Mouse (Mus musculus) stomach, embryonic 14.5 days (tissue): ENCODE results near the gene Tspyl3. TPM values are rescaled to one million over a fixed set of nuclear protein-coding genes. Genes with fewer than 3 reads are reported as not detected.

Experiments
- ATAC-seq: fragments of 200-750 bp; cut with Nextera tagmentation; 2 replicates; pipeline ENCODE4 v1.8.0; 2017; ENCODE audit warnings: low read depth, moderate TSS enrichment; ENCODE audit not compliant: insufficient number of reproducible peaks, insufficient read depth, low FRiP score
- H3K27ac ChIP-seq: fragments of 300-500 bp; sonication (generic); 2 replicates; pipeline ENCODE4 v1.5.1; 2014; ENCODE audit warnings: mild to moderate bottlenecking, low read length, moderate library complexity, mixed read lengths
- H3K27me3 ChIP-seq: fragments of 300-500 bp; sonication (generic); 2 replicates; pipeline ENCODE4 v1.6.1; 2014; ENCODE audit warnings: low read length, control low read depth, mixed read lengths; ENCODE audit not compliant: control insufficient read depth, insufficient read depth
- H3K36me3 ChIP-seq: fragments of 300-500 bp; sonication (generic); 2 replicates; pipeline ENCODE4 v1.6.1; 2014; ENCODE audit warnings: mild to moderate bottlenecking, control low read depth, low read length, moderate library complexity, mixed read lengths; ENCODE audit not compliant: control insufficient read depth, insufficient read depth
- H3K4me1 ChIP-seq: fragments of 300-500 bp; sonication (generic); 2 replicates; pipeline ENCODE4 v1.6.1; 2014; ENCODE audit warnings: low read length, control low read depth, mixed read lengths; ENCODE audit not compliant: control insufficient read depth, insufficient read depth
- H3K4me2 ChIP-seq: fragments of 300-500 bp; sonication (generic); replicated peaks from 2 replicates; pipeline ENCODE4 v1.6.1; 2014; ENCODE audit warnings: low read depth, low read length, control low read depth
- H3K4me3 ChIP-seq: fragments of 300-500 bp; sonication (generic); 2 replicates; pipeline ENCODE4 v1.5.1; 2014; ENCODE audit warnings: low read depth, low read length, control low read depth
- H3K9ac ChIP-seq: fragments of 300-500 bp; sonication (generic); replicated peaks from 2 replicates; pipeline ENCODE4 v1.6.1; 2014; ENCODE audit warnings: low read depth, mild to moderate bottlenecking, control low read depth, low read length, moderate library complexity, mixed read lengths
- H3K9me3 ChIP-seq: fragments of 300-500 bp; sonication (generic); 2 replicates; pipeline ENCODE4 v1.6.1; 2016; ENCODE audit warnings: low read depth, low read length, control low read depth; ENCODE audit not compliant: control insufficient read depth
- WGBS: fragments of 180-500 bp; shearing (Covaris S2); extraction: QIAGEN DNeasy Blood & Tissue Kit; methylation state at CpG from one replicate; pipeline ENCODE4 v1.1.7; 2014; 5-methylcytosine and 5-hydroxymethylcytosine counted together
- polyA plus RNA-seq: library from polyadenylated mRNA; unstranded; fragments of >200 nt; fragmentation: Nextera tagmentation; extraction: Ambion mirVana; gene quantifications from 2 replicates; pipeline ENCODE4 v1.2.1, GENCODE M21; 2014

Gene Tspyl3
- polyA plus RNA-seq, 1 experiment from 2014 or later: 10.4 TPM

- H3K9me3 ChIP-seq: no peaks in the 10 kb centered on the region
- H3K27me3 ChIP-seq: no peaks in the 10 kb centered on the region
- no peak for ATAC-seq
- H3K4me1 ChIP-seq: peaks cover 25% of the 10 kb centered on the region
- H3K36me3 ChIP-seq: peaks cover 21% of the 10 kb centered on the region
- H3K4me2 ChIP-seq: peak overlapping the region; percentile 81
- peak overlapping the region; percentile 98; the same call in 1 of the 2 replicates for H3K9ac ChIP-seq
- H3K4me3 ChIP-seq: peak overlapping the region; percentile 94
- 54% methylated on average over 7 of the region's 7 CpGs for WGBS
- H3K27ac ChIP-seq: peak overlapping the region; percentile 95
Measured at GRCm38 (mm10) chr2:153239021-153239859, 14.0 kb upstream of the Tspyl3 start.

GRCm38 (mm10) chr2:153238406-153238805 lies 13.2 kb upstream of the Tspyl3 start:
- 52% methylated on average over 2 of the region's 2 CpGs for WGBS
- Histone ChIP-seq H3K9ac (0 out of 2 replicates have a peak overlapping the region, but pooled peaks have one; percentile 1), H3K4me3 (no peak overlapping the region), H3K36me3 (peaks cover 28% of the 10 kb centered on the region), H3K4me2 (peak overlapping the region; percentile 81), H3K4me1 (peaks cover 25% of the 10 kb centered on the region), H3K27me3 (no peaks in the 10 kb centered on the region), H3K9me3 (no peaks in the 10 kb centered on the region), H3K27ac (peak overlapping the region; percentile 95)
- no peak for ATAC-seq

DNA sequence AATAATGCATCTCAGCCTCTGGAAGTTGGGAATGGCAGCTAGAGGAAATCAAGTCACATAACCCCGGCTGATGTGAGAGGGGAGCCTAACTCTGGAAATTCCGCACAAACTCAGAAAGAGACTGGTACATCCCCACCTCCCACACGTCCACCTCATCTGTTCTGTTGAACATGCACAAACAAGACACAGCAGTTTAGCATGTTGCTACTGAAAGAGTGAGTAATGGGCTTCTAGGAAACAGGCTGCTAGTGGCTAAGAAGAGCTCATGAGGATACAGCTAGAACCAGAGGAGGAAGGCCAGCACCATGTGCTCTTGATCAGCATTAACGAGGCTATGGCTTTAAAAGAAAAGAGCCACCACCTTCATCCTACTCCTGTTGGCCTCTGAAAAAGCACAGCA lies 12.7 kb upstream of the Tspyl3 start:
- ATAC-seq: no peak

DNA sequence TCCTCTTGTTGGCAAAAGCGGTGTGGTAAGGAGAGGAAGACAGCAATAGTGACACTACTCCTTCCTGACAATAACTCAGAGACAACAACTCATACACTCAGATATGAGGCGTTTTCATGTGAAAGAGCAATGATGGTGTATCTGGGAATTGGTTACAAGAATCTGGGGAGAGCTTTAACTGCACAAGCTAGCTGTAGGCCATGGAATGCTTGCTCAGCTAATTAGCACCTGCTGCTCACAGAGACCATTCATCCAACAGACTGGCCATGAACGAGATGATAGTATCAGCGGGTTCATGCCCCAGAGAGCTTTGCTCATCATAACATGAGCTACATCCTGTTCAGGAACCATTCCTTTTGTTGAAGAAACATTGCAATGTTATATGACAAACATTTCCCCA lies 12.0 kb upstream of the Tspyl3 start:
- Histone ChIP-seq H3K4me3 (no peak overlapping the region), H3K4me1 (peaks cover 22% of the 10 kb centered on the region), H3K9ac (no peak overlapping the region), H3K4me2 (peak overlapping the region; percentile 1; the same call in 1 of the 2 replicates), H3K9me3 (no peaks in the 10 kb centered on the region), H3K27ac (peak overlapping the region; percentile 62; the same call in 1 of the 2 replicates), H3K27me3 (no peaks in the 10 kb centered on the region), H3K36me3 (peaks cover 35% of the 10 kb centered on the region)
- WGBS: 63% methylated on average over 4 of the region's 4 CpGs
- no peak for ATAC-seq

More for the DNA sequence above, 12.7 kb upstream of the Tspyl3 start:
- no peak overlapping the region for H3K9ac ChIP-seq
- H3K27ac ChIP-seq: peak overlapping the region; percentile 62
- no peaks in the 10 kb centered on the region for H3K27me3 ChIP-seq
- H3K9me3 ChIP-seq: no peaks in the 10 kb centered on the region
- no peak overlapping the region for H3K4me3 ChIP-seq
- 61% methylated on average over 4 of the region's 4 CpGs for WGBS
- H3K36me3 ChIP-seq: peaks cover 31% of the 10 kb centered on the region
- H3K4me2 ChIP-seq: peak overlapping the region; percentile 1; the same call in 1 of the 2 replicates
- H3K4me1 ChIP-seq: peaks cover 25% of the 10 kb centered on the region

GRCm38 (mm10) chr2:153228523-153228922 lies 3.3 kb upstream of the Tspyl3 start:
- Histone ChIP-seq H3K9ac (no peak overlapping the region), H3K4me1 (peaks cover 3% of the 10 kb centered on the region; the same call in 1 of the 2 replicates), H3K4me3 (no peak overlapping the region), H3K9me3 (no peaks in the 10 kb centered on the region), H3K27ac (no peak overlapping the region), H3K4me2 (no peak overlapping the region), H3K36me3 (peaks cover 45% of the 10 kb centered on the region), H3K27me3 (no peaks in the 10 kb centered on the region)
- 84% methylated on average over 5 of the region's 5 CpGs for WGBS
- no peak for ATAC-seq

DNA sequence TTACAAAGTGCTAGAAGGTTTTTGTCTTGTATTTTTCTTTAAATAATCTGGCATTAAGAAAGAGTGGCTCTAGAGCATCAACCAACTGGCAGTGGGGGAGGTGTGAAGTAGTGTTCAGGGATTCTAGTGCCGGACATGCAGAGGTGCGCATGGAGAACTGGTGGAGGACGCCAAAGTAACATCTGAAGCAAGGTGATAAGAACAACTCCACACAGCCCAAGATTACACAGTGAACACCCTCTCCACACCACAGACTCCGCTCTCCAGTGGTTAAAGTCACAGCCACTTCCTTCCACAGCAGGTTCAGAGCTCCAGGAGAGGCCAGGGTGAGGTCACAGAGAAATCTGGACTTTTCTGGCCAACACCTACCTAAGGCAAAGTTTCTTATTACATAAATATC lies 2.7 kb upstream of the Tspyl3 start:
- peaks cover 41% of the 10 kb centered on the region for H3K36me3 ChIP-seq
- no peak overlapping the region for H3K27ac ChIP-seq
- no peak for ATAC-seq
- H3K4me3 ChIP-seq: no peak overlapping the region
- no peak overlapping the region for H3K4me2 ChIP-seq
- peaks cover 3% of the 10 kb centered on the region; the same call in 1 of the 2 replicates for H3K4me1 ChIP-seq
- WGBS: 92% methylated on average over 4 of the region's 4 CpGs
- no peaks in the 10 kb centered on the region for H3K9me3 ChIP-seq
- H3K9ac ChIP-seq: no peak overlapping the region
- no peaks in the 10 kb centered on the region for H3K27me3 ChIP-seq

GRCm38 (mm10) chr2:153225595-153225953 lies 333 bp upstream of the Tspyl3 start:
- 9% methylated on average over 3 of the region's 3 CpGs for WGBS
- Histone ChIP-seq H3K4me1 (peaks cover 3% of the 10 kb centered on the region; the same call in 1 of the 2 replicates), H3K36me3 (peaks cover 21% of the 10 kb centered on the region), H3K9me3 (no peaks in the 10 kb centered on the region), H3K4me2 (peak overlapping the region; percentile 68), H3K9ac (peak overlapping the region; percentile 76), H3K4me3 (peak overlapping the region; percentile 66), H3K27ac (peak overlapping the region; percentile 74; the same call in 1 of the 2 replicates), H3K27me3 (no peaks in the 10 kb centered on the region)
- ATAC-seq: no peak

GRCm38 (mm10) chr2:153222566-153222965 lies 2.7 kb downstream of the Tspyl3 start:
- H3K27ac ChIP-seq: no peak overlapping the region
- no peak for ATAC-seq
- no peak overlapping the region for H3K4me2 ChIP-seq
- H3K36me3 ChIP-seq: no peaks in the 10 kb centered on the region; the same call in 1 of the 2 replicates
- H3K27me3 ChIP-seq: no peaks in the 10 kb centered on the region
- H3K9ac ChIP-seq: no peak overlapping the region
- H3K9me3 ChIP-seq: no peaks in the 10 kb centered on the region
- WGBS: 92% methylated on average over 2 of the region's 2 CpGs
- H3K4me3 ChIP-seq: no peak overlapping the region
- H3K4me1 ChIP-seq: peaks cover 3% of the 10 kb centered on the region; the same call in 1 of the 2 replicates
